Mouse (Mus musculus) hindbrain, embryonic 16.5 days (tissue): ENCODE results near the gene Olfr248. TPM values are rescaled to one million over a fixed set of nuclear protein-coding genes. Genes with fewer than 3 reads are reported as not detected.
"Not testable (repeated sequence)": the region's sequence is repeated elsewhere in the genome, so short reads cannot be mapped to it uniquely, and the experiment has no call there.

Experiments
- ATAC-seq: fragments of 200-750 bp; cut with Nextera tagmentation; 2 replicates; pipeline ENCODE4 v1.8.0; 2017; ENCODE audit warnings: moderate TSS enrichment, moderate library complexity
- H3K27ac ChIP-seq: fragments of 300-500 bp; sonication (generic); 2 replicates; pipeline ENCODE4 v1.5.1; 2014; ENCODE audit warnings: low read depth, mild to moderate bottlenecking, control low read depth, low read length, moderate library complexity
- H3K27me3 ChIP-seq: fragments of 300-500 bp; sonication (generic); replicated peaks from 2 replicates; pipeline ENCODE4 v1.6.1; 2014; ENCODE audit warnings: low read length; ENCODE audit not compliant: control insufficient read depth, insufficient read depth
- H3K36me3 ChIP-seq: fragments of 300-500 bp; sonication (generic); 2 replicates; pipeline ENCODE4 v1.6.1; 2014; ENCODE audit warnings: mild to moderate bottlenecking, low read length, moderate library complexity, mixed read lengths; ENCODE audit not compliant: control insufficient read depth, insufficient read depth
- H3K4me1 ChIP-seq: fragments of 300-500 bp; sonication (generic); 2 replicates; pipeline ENCODE4 v1.6.1; 2014; ENCODE audit warnings: low read depth, low read length; ENCODE audit not compliant: control insufficient read depth, insufficient read depth
- H3K4me2 ChIP-seq: fragments of 300-500 bp; sonication (generic); 2 replicates; pipeline ENCODE4 v1.6.1; 2014; ENCODE audit warnings: mild to moderate bottlenecking, low read length, control low read depth, moderate library complexity
- H3K4me3 ChIP-seq: fragments of 300-500 bp; sonication (generic); 2 replicates; pipeline ENCODE4 v1.5.1; 2014; ENCODE audit warnings: mild to moderate bottlenecking, low read length, control low read depth, moderate library complexity
- H3K9ac ChIP-seq: fragments of 300-500 bp; sonication (generic); 2 replicates; pipeline ENCODE4 v1.6.1; 2014; ENCODE audit warnings: low read depth, mild to moderate bottlenecking, control low read depth, low read length, moderate library complexity
- H3K9me3 ChIP-seq: fragments of 300-500 bp; sonication (generic); 2 replicates; pipeline ENCODE4 v1.6.1; 2014; ENCODE audit warnings: mild to moderate bottlenecking, low read length, moderate library complexity; ENCODE audit not compliant: control insufficient read depth
- WGBS: fragments of 180-500 bp; shearing (Covaris S2); extraction: QIAGEN DNeasy Blood & Tissue Kit; methylation state at CpG from one replicate; pipeline ENCODE4 v1.1.7; 2014; 5-methylcytosine and 5-hydroxymethylcytosine counted together
- polyA plus RNA-seq: library from polyadenylated mRNA; unstranded; fragments of >200 nt; fragmentation: Nextera tagmentation; extraction: Ambion mirVana; gene quantifications from 2 replicates; pipeline ENCODE4 v1.2.1, GENCODE M21; 2015

The Olfr248 gene
- polyA plus RNA-seq, result not detected in 2 replicates

DNA sequence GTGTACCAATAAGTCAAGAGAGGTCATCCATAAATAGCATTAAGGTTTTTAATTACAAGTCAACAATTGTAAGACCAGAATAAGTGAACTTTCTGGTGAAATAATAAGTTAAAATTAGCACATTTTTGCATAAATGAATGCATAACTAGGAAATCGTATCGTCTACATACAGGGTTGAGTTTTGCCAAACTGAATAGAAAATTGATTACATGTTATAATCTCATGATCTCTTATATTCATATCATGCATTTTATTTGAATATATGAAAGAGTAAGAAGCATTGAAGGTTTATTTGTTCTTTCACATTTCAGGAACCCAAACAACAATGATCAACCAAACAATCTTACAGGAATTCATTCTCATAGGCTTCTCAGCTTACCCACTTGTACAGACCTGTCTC lies at the start of gene Olfr248:
Gene Olfr248, plus strand, starts transcription at position 301 of the 400 bp plus-strand sequence.
- H3K9me3 ChIP-seq, result no peaks in the 10 kb centered on the region
- no peak within 1 kb of the TSS for H3K27ac ChIP-seq
- H3K27me3 ChIP-seq, result no peaks in the 10 kb centered on the region
- H3K4me3 ChIP-seq, result no peak within 1 kb of the TSS
- H3K9ac ChIP-seq, result no peak within 1 kb of the TSS
- no peak for ATAC-seq
- WGBS, result 93% methylated on average over 2 of the region's 2 CpGs
- no peaks in the 10 kb centered on the region for H3K36me3 ChIP-seq
- no peak within 1 kb of the TSS for H3K4me2 ChIP-seq
- H3K4me1 ChIP-seq, result no peaks in the 10 kb centered on the region

- H3K27me3 ChIP-seq, H3K9me3 ChIP-seq, H3K4me3 ChIP-seq, H3K4me2 ChIP-seq, ATAC-seq, H3K36me3 ChIP-seq, H3K9ac ChIP-seq, H3K27ac ChIP-seq, H3K4me1 ChIP-seq: not testable (repeated sequence)
- 60% methylated on average over 1 of the region's 1 CpGs for WGBS
Observed at GRCm38 (mm10) chr1:174353636-174354035, 37.2 kb upstream of the Olfr248 start.

DNA sequence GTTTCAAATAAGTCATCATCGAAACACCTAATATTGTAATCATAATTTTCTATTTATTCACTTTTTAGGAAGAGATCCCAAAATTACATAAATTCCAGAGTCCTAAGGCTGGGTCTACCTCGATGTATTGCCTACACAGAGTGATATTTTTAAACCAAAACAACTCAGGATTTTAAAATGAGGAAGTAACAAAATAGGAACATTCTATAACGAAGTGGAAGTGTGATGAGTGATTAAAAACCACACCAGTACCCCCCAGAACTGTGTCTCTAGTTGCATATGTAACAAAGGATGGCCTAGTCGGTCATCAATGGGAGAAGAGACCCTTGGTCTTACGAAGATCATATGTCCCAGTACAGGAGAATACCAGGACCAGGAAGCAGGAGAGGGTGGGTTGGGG lies 36.2 kb upstream of the Olfr248 start:
- Histone ChIP-seq H3K4me2 (no peak overlapping the region), H3K27ac (no peak overlapping the region), H3K27me3 (no peaks in the 10 kb centered on the region), H3K9me3 (no peaks in the 10 kb centered on the region), H3K36me3 (no peaks in the 10 kb centered on the region), H3K4me3 (no peak overlapping the region), H3K9ac (no peak overlapping the region), H3K4me1 (no peaks in the 10 kb centered on the region)
- no peak for ATAC-seq
- WGBS, result 86% methylated on average over 5 of the region's 5 CpGs

- H3K4me3 ChIP-seq, result no peak within 1 kb of the TSS
- H3K27me3 ChIP-seq, result no peaks in the 10 kb centered on the region
- no peaks in the 10 kb centered on the region for H3K9me3 ChIP-seq
- H3K36me3 ChIP-seq, result no peaks in the 10 kb centered on the region
- WGBS, result 64% methylated on average over 2 of the region's 2 CpGs
- H3K4me1 ChIP-seq, result no peaks in the 10 kb centered on the region
- H3K27ac ChIP-seq, result no peak within 1 kb of the TSS
- ATAC-seq, result no peak
- no peak within 1 kb of the TSS for H3K4me2 ChIP-seq
- H3K9ac ChIP-seq, result no peak within 1 kb of the TSS
Observed at GRCm38 (mm10) chr1:174364882-174365451, 25.9 kb upstream of the Olfr248 start, which contains the start of gene Olfr417. Olfr417 (plus strand) TSS chr1:174365122.

GRCm38 (mm10) chr1:174373799-174374198 lies 17.0 kb upstream of the Olfr248 start:
- 97% methylated on average over 3 of the region's 3 CpGs for WGBS
- Histone ChIP-seq H3K9ac (no peak overlapping the region), H3K4me2 (no peak overlapping the region), H3K4me3 (no peak overlapping the region), H3K27ac (no peak overlapping the region), H3K27me3 (no peaks in the 10 kb centered on the region), H3K9me3 (no peaks in the 10 kb centered on the region), H3K36me3 (no peaks in the 10 kb centered on the region), H3K4me1 (no peaks in the 10 kb centered on the region)
- ATAC-seq, result no peak

DNA sequence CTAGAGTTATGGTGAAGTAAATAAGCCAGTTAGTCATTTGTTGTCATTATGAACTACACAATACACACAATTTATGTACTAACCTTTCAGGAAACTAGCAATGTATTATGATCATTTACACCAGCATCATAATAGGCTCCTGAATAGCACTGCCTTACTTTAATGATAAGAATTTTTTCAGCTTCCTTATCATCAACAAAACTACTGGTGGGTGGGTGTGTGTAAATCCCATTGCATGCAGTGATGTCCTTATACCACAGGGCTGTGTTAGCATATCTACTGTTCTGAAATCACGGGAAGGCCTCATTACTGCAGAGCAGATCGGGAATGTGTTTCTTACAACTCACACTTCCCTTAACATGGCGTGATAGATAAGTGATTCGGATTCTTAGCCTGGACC lies 32.1 kb downstream of the Olfr248 start:
- Histone ChIP-seq H3K4me1 (no peaks in the 10 kb centered on the region), H3K4me3 (no peak overlapping the region), H3K27ac (no peak overlapping the region), H3K4me2 (no peak overlapping the region), H3K9me3 (no peaks in the 10 kb centered on the region), H3K36me3 (no peaks in the 10 kb centered on the region), H3K9ac (no peak overlapping the region), H3K27me3 (no peaks in the 10 kb centered on the region)
- ATAC-seq, result no peak
- 93% methylated on average over 4 of the region's 4 CpGs for WGBS

DNA sequence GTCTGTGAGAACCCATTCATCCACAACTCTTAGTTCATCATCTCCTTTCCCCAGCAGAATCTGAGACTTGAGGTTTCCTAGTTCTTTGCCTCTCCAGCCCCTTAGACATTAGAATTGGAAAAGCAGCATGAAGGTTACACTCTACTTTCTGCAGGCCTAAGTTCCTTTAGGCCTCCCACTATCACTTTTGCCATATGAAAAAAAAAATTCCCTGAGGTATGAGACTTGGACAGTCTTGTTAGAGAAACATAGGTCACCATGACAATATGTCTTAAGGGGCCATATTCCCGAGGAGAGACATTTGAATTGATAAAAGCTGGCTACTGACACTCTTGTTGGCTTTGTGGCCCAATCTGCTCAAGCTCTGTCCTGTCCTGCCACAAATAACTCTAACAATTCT lies 32.9 kb downstream of the Olfr248 start, which contains the start of gene Olfr414:
Gene Olfr414, plus strand, starts transcription at position 301 of the 400 bp plus-strand sequence.
- no peak for ATAC-seq
- WGBS, result 70% methylated on average over 1 of the region's 1 CpGs
- Histone ChIP-seq H3K27ac (no peak within 1 kb of the TSS), H3K4me3 (no peak within 1 kb of the TSS), H3K27me3 (no peaks in the 10 kb centered on the region), H3K9me3 (no peaks in the 10 kb centered on the region), H3K4me2 (no peak within 1 kb of the TSS), H3K4me1 (no peaks in the 10 kb centered on the region), H3K36me3 (no peaks in the 10 kb centered on the region), H3K9ac (no peak within 1 kb of the TSS)

DNA sequence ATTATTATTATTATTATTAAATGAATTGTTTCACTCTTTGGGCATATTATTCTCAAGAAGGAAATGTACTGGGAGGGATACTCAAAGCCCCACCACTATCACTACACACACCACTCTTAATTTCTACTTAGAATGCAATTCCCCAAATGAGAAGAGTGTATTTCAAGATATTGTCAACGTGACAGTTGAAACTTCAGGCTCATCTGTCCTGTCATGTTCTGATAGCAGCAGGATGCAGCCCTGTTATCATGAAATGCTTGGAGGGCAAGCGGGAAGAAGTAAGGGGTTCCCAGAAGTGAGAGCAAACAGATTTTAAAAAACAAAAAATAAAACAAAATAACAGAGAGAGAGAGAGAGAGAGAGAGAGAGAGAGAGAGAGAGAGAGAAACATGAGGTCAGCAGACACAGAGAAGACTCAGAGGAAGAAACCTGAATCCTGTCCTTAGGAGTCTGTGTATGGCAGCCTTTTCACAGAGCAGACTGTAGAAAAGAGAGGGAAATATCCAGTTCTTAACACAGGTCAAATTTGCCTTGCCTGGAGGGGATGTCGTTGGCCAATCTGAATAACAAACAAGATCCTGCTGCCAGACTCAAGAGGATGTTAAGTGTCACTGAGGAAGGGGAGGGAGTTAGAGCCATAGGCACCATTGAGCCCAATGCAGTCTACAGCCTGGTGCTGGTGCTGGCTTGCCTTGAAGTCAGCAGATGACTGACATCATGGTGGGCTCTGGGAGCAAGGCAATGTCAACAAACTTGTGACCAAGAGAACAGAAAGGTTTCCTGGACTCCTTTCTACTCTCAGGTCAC lies 35.5 kb downstream of the Olfr248 start:
- H3K27me3 ChIP-seq, result no peaks in the 10 kb centered on the region
- no peak overlapping the region for H3K27ac ChIP-seq
- no peak overlapping the region for H3K4me2 ChIP-seq
- no peak overlapping the region for H3K9ac ChIP-seq
- 53% methylated on average over 3 of the region's 3 CpGs for whole genome bisulfite sequencing
- H3K36me3 ChIP-seq, result no peaks in the 10 kb centered on the region
- no peak for ATAC-seq
- H3K4me1 ChIP-seq, result no peaks in the 10 kb centered on the region
- no peaks in the 10 kb centered on the region for H3K9me3 ChIP-seq
- no peak overlapping the region for H3K4me3 ChIP-seq

DNA sequence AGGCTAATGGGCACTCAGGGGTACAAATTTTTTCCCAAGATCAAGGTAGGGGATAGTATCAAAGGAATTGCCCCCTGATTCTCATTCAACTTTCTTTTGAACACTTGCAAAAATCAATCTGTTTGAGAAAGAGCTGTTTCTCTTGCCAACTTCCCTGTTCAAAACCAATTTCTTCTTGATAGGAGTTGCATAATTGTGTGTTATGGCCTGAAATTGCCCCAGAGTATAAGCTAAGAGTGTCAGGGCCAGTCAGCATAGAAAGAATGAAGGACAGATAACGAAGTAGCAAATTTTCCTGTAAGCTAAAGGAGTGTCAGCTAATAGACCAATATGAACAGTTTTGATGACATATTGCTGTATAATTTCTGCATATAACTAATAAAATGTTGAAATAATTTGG lies 36.6 kb downstream of the Olfr248 start:
- WGBS, result 89% methylated on average over 1 of the region's 1 CpGs
- no peak overlapping the region for H3K9ac ChIP-seq
- ATAC-seq, result no peak
- no peaks in the 10 kb centered on the region for H3K9me3 ChIP-seq
- H3K4me2 ChIP-seq, result no peak overlapping the region
- H3K27ac ChIP-seq, result no peak overlapping the region
- H3K36me3 ChIP-seq, result no peaks in the 10 kb centered on the region
- no peaks in the 10 kb centered on the region for H3K27me3 ChIP-seq
- H3K4me1 ChIP-seq, result no peaks in the 10 kb centered on the region
- H3K4me3 ChIP-seq, result no peak overlapping the region
